Mouse (Mus musculus): ENCODE data around the gene Cdc20.

The Cdc20 gene

DNA sequence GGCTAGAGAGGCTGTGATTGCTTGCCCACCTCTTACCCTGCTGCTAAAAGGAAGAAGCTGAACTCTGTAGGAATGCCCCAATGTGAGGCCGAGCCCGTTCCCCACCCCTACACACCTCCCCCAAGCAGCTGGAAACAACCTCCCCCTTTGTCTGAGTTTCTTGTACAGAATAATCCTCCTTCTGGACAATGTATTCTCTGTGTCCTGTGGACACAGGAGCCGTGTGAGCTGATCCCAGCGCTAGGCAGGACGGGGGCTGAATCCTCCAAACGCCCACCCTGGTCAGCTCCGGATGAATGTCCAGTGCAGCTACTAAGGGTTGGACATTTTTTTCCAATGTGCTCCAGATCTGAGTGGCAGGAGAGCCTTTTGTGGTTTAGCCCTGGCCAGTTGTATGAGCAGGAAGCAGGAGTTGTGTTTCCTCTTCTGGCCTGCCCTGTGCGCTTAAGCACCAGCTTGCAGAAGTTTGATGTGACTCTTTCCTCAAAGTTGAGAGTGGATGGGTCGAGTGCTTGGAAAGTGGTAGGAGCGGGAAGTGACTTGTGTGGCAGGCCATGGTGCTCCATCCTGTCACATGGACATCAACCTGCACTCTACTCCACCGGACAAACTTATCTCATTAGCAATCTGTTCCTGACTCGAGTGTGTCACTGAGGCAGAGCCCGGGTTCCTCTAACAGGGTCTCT is 19.9 kb downstream of the Cdc20 start:
- no peak for DNase-seq

GRCm38 (mm10) chr4:118416329-118416728 is 20.8 kb downstream of the Cdc20 start:
- DNase-seq, result no peak

DNA sequence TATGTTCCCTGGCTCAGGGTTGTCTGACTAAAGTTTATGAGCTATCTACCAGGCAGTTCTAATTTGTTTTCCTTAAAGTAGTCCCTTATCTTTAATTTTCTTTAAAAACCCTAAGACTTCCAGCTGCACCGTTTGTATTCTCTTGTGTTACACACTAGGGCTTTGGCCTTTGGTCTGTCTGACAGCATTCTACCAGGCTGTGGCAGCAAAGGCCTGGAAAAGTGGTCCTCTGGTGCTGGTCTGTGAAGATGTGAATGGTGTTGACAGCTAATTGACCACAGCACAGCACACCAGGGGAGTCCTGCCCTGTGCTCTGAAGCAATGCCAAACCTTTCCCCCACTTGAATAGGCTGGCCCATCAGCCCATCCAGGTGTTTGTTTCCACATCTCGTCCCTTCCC is 21.4 kb downstream of the Cdc20 start:
- DNase-seq, result no peak

DNA sequence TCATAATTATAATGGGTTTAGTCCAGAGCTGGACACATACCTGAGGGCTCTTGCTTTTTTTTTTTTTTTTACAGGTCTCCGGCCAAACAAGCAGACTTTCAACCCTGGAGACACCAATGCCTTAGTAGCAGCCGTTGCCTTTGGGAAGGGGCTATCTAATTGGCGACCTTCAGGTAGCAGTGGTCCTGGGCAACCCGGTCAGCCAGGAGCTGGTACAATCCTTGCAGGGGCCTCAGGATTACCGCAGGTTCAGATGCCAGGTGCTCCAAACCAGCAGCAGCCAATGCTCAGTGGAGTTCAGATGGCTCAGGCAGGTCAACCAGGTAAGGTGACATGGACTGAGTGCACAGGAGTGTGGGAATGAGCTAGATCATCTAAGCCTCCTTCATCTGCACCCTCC is 23.6 kb downstream of the Cdc20 start:
- no peak for DNase-seq

GRCm38 (mm10) chr4:118410871-118411270 is 26.3 kb downstream of the Cdc20 start:
- no peak for DNase-seq

DNA sequence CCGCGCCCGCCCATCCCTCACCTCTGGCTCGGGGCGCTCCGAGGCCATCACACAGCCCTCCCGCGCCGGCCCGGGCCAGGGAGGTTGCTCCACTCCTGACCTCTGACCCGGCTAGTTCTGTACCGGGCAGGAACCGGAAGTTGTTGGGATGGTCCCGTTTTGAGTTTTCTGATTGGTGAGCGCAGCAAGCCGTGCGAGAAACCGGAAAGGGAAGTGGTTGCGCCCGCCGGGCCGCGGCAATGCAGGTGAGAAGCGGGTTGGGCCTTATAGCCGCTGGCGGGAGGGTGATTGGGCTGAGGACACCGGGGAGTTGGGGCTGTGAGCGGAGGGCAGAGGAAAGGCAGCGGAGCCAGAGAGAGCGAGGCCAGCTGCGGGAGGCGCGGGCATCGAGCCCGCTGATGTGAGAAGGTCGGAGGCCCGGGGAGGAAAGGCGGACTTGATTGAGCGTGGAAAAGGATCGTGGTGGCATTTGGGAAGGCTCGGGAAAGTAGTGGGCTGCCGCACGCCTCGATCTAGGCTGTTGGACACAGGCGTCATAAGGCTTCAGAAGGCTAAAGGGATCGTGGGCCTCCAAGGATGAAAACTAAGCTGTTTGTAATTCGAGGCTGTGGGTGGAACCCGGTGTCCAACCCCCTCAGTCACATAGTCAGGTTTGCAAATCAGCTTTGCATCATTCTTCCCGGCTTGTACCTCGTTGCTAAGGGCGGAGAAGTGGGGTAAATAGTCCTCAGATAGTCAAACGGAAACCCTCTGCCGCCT is 27.8 kb downstream of the Cdc20 start, which contains the start of the genes Szt2 and Med8:
Gene Szt2 (minus strand): TSS at position 132 of the 759 bp plus-strand sequence.
Gene Med8 (plus strand): TSS at position 196 of the 759 bp plus-strand sequence.
- peak; percentile 96 for DNase-seq

GRCm38 (mm10) chr4:118402701-118403100 is 34.5 kb downstream of the Cdc20 start:
- peak; percentile 27 for DNase-seq

DNA sequence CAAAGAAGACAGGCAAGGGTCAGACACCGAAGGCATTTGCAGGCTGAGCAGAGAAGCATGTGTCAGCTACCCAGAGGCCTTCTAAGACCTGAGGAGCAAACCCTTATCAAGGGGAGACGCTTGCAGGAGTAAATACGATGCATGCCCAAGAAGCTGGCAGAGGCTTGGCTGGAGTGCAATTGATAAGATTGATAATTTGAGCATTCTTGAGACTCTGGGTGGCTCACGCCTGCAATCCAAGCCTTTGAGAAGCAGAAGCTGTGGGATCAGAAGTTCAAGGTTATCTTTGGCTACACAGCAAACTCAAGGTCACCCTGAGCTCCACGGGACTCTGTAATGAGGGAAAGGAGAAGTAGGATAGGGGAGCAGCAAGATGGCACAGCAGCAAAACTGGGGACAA is 35.2 kb downstream of the Cdc20 start:
- DNase-seq, result no peak

DNA sequence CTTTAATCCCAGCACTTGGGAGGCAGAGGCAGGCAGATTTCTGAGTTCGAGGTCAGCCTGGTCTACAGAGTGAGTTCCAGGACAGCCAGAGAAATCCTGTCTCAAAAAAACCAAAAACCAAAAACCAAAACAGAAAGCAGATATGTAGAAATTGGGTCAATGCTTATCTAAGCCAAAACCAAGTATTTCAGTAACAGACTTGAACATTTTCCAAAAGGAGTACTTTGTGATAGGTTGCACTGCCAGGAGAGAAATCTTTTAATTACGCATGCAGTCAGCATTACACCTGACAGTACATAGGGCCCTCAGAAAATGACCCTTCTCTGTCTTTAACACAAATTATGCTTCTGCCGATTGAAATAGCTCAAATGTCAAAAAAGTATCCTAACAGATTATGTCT is 35.7 kb downstream of the Cdc20 start:
- DNase-seq, result no peak

DNA sequence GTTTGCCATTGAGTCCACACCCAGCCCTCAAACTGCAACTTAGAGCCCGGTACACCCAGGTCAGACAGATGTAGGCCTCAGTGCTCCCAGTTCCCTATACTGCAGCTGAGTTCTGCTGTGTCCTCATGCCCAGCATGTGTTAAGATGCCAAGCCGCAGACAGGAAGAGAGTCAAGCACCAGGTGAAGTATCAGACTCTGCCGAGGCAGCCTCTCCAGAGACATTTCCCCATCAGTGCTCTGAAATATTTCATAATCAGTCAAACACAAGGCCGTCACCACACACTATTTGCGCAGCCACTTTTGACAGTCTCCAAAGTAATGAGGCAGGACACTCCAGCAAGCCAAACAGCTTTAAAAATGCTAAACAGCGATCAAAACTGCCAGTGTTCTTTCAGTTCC is 38.8 kb downstream of the Cdc20 start:
- no peak for DNase-seq

GRCm38 (mm10) chr4:118396433-118396832 is 40.7 kb downstream of the Cdc20 start:
- peak; percentile 37 for DNase-seq

DNA sequence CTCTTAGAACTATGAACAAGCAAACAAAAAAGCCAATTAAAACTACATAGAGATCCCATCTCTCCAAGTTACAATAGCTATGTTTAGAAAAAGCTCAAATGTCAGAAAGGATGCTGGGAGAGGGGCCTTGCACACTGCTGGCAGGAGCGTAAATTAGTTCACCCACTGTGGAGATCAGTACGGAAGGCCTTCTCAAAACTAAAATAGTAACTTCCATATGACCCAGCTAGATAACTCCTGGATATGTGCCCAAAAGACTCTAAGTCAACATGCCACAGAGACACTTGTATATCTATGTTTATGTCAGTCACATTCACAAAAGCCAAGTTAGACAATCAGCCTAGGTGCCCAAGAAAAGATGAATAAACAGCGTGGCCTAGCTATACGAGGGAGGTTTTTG is 41.9 kb downstream of the Cdc20 start:
- no peak for DNase-seq

GRCm38 (mm10) chr4:118394505-118394904 is 42.6 kb downstream of the Cdc20 start:
- DNase-seq, result no peak

DNA sequence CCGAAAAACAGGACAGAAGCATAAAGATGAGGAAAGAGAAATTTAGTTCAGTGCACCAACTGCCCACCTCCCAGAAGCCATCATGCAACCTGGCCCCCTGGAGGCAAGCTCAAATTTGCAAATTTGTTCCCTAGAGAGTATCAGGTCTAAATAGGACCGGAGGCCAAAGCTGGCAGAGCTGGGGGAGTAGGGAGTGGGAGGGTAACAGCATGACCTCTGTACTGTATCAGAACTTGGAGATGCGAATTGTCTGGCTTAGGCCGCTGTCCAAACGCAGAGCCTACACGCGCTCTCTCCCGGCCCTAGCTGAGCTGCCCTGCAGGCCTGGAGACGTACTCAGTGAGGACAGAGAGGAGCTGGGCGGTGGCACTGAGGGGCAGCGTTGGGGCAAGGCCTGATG is 47.0 kb downstream of the Cdc20 start:
- DNase-seq, result no peak

DNA sequence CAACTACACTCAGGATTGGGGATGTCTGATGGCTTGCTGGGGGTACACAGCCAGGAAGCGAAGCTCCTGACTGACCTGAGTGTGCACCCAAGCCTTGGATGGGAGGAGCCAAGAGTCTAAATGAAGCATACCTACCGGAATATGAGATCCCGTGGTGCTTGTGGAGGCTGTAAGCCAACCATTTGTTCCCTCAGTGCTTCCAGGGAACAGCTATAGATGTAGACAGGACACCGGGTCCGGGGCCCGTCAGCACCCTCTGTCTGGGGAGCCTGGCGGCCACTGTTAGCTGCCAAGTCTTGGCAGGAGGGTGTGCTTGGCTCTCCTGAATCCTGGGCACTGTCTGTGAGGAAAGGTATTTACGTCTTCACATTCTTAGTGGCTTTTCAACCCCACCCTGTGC is 49.8 kb downstream of the Cdc20 start:
- no peak for DNase-seq

DNA sequence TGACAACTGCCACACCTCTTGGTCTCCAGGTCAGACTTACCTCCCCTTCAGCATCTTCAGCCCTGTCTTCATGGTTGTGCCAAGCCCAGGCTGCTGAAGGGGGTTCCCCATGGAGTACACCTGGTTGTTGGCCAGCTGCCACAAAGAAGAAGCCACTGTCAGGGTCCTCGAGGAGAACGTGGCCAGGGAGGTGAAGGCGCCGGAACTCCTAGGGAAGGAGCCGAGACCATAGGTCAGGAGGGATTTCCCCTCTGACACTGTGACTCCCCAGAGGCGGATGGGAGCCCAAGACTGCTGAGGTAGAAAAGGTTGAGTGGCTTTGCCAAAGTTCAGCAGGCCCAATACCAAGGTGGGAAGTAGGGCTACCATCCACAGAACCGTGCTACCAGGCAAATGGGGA is 53.9 kb downstream of the Cdc20 start:
- DNase-seq, result no peak
